Mouse (Mus musculus) frontal cortex, adult 2 months (tissue): Measurements from ENCODE around the gene Grap. TPM values are rescaled to one million over a fixed set of nuclear protein-coding genes. Genes with fewer than 3 reads are reported as not detected.
A peak's percentile ranks its signal among the peaks of the same experiment; 100 is the strongest.

Source experiments
- DNase-seq, 2 experiments: peaks; one replicate each; pipeline ENCODE4 v3.0.0; 2022; ENCODE audit warnings: low spot score in 1 of 2; ENCODE audit errors: extremely low spot score in 1 of 2
- polyA plus RNA-seq: library from polyadenylated mRNA; depleted of rRNA; stranded (reverse); fragments of >200 nt; gene quantifications from 2 replicates; pipeline ENCODE4 v1.2.3, GENCODE M21; 2012

The Grap gene
- polyA plus RNA-seq, 1 experiment, result 7.2 TPM

GRCm38 (mm10) chr11:61656148-61656850 lies 3.2 kb downstream of the Grap start:
- DNase-seq, result no peak

- DNase-seq, result no peak
Measured at GRCm38 (mm10) chr11:61657432-61657831, 4.4 kb downstream of the Grap start.

DNA sequence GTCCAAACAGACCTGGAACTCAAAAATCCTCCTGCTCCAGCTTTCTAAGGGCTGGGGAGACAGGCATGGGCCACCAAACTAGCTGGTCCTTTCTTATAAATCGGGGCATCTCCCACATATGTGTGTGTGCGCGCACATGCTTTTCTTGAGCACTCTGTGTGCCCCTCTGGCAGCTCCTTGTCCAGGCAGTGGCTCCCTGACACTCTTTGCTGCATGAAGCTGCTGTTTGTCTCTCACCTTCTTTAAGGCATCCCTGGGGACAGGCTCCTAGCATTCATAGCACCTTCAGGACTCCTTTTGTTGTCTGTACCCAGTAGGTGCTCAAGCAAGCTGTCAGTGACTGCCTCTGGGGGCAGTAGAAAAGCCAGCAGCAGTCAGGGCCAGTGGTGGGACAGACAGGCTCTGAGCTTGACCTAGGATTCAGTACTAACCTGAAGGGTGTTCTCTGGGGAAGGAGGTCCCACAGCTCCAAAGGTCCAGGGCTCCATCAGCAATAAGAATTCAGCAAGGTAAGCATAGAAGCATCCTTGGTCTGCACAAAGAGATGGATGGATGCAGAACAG lies 5.4 kb downstream of the Grap start:
- no peak for DNase-seq

DNA sequence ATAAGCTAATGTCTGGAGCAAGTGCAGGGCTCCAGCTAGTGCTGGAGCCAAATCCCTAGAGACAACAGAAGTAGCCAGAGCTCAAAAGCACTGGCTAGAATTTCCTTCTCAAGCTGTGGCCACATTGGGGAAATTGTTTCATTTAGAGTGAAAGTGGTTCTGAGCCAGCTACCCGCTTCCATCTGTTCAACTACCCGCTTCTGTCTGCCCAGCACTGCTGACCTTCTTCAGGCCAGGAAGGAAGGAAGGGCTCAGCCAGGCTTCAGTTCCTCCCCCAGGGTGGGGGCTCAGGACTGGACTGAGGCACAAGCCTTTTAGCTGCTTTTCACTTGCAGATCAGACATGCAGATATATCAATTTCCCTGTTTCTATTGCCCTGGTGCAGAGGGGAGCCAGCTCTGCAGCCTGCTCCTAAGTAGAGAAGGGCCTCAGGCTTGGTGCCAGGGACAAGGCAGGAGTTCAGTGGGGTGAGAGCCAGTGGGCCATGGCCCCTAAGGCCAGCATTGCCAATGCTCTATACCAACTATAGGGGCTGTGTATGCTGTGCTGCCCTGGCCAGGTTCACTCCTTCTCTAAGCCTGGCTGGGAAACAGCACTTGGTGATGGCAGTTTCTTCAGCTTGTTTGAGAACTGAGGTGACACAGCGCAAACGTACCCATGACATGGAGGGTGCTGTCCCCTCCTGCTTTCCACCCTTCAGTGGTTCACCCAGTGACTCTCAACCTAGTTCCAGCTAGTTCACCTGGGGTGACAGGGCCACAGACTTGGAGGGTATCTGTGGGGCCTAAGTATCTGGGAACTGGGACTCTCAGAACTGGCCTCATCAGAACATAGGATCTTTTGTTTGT lies 6.2 kb downstream of the Grap start:
- DNase-seq, result peak in 1 of 2 experiments; percentile 26

DNA sequence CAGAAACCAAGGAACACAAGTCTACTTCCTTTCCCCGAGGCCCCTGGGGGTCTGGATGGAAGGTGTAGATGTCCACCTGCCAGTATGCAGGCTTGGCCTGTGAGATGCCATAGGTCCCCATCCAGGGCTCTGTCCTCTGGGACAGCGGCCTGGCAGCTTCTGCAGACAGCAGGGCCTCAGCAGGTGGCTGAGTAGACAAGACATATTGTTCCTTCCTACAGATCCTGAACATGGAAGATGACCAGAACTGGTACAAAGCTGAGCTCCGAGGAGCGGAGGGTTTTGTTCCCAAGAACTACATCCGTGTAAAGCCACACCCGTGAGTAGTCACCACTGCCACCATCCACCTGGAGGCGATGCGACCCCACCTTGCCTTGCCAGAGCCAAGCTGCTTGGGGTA lies 6.9 kb downstream of the Grap start:
- DNase-seq, result no peak

DNA sequence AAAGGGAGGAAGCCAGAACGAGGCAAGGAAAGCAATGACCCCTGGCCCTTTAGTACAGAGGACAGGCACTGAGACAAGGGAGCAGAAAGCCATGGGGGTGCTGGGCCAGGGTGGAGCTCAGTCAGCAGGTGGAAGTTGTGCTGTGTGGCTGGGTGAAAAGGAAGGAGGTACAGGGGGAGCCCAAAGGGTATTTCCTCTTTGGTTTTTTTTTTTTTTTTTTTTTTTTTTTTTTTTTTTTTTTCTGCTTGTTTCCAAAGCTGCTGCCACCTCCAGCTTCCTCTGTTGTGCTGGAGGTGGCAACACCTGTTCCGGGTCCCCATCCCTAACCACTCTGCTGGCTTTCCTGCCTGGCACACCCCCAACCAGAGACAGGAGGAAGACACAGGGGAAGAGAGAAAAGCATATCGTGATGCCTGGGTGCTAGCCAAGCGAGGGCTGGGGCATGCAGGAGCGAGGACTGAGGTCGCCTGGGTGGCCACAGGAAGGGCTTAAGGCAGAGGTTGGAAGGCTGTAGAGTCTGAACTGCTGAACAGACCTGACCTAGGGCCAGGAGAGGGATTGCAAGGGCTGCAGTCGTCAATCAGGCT lies 7.8 kb downstream of the Grap start:
- no peak for DNase-seq

DNA sequence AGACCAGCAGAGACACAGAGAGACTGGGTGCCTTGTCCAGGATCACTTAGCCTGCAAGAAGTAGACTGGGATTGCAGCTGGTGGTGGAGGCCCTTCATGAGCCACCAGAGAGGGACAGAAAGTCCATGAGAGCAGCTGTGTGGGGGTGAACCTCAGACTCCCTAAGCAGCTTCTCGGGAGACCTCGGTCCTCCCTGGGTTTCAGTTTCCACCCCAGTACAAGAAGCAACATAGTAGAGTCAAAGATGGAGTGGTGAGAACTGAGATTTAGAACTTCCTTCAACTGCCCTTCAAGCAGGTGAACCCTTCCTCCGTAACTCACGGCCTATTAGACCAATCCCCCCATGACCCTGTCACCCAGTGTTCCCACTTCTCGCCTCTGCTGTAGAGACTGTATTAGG lies 9.1 kb downstream of the Grap start:
- no peak for DNase-seq

- DNase-seq, result no peak
Measured at GRCm38 (mm10) chr11:61665401-61665800, 12.3 kb downstream of the Grap start.

DNA sequence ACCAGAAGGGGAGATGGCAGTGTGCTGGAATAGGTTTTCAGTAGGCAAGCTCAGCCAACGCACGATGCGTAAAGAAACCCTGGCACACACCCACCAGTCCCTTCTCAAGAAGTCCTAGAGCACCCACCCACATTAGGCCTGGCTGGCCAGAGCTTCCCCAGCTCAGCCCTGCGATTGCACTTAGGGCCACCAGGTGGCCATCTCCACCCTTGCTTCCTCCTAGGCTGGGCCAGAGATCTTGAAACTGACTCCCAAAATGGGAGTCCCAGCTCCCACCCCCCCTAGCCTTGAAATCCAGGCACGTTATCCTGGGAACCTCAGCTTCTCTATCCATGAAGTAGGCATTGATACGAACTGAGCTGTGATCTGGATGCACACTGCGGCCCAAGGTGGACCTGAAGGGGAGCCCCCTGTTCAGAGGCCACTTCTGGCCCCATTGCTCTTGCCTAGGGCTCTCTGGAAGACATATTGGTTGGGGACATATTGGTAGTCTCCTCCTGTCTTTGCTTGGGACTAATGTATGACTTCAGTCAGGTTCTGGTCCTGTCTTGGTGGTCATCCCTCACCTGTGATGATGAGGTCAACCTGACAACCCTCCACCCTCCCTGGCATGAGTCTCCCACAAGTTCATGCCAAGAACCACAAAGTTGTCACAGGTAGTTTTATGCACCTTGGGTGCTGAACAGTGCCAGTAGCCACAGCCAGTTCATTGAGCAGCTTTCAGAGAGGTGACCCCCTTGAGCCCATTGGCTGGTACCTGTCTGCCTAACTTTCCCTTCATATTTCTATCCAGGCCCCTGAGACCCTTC lies 13.1 kb downstream of the Grap start:
- peak; percentile 20 to 70 for DNase-seq

DNA sequence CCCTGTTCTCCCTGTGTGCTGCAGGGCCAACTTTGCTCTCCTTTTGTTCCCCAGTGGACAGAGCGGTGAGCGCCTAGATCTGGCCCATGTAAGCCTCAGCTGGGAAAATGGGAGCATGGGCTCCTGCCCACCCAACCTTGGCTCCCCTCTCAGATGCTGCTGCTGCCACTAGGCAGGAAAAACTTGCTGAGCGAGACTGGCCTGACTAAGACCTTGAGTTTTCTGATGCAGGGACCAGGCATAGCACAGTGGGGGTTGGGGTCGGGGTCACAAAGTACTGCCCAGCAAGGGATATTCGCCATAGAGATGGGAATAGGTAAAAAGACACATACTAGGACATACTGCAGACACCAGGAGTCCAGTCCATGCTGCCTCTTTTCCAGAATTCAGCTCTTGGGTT lies 14.2 kb downstream of the Grap start:
- no peak for DNase-seq

- DNase-seq, result no peak
Measured at GRCm38 (mm10) chr11:61667782-61668181, 14.7 kb downstream of the Grap start.

- no peak for DNase-seq
Measured at GRCm38 (mm10) chr11:61669492-61670490, 16.7 kb downstream of the Grap start.

DNA sequence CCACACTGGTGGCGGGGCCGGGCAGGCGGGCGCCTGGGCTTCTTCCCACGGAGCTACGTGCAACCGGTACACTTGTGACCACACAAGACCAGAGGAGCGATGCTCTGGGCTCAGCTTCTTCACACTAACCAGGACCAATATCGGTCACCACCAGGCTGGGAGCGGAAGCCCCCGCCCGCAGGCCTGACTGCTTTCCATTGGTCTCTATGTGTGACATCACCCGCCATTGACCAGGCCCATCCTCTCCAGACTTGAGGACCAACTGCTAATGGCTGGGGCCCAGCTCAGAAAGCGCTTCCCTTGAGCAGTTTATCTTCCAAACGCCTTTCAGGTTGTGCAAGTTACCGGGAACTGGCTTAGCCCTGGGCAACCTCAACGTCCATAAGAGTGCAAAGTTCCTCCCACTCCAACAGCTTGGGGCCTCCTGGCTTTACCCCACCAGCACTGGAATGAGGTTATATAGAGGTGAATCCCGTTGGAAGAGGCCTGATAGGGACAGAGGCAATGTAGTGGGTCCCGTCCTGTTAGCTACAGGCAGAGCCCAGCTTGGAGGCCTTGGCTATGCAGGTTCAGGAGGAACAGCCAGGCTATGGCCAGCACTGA lies 18.8 kb downstream of the Grap start:
- no peak for DNase-seq

DNA sequence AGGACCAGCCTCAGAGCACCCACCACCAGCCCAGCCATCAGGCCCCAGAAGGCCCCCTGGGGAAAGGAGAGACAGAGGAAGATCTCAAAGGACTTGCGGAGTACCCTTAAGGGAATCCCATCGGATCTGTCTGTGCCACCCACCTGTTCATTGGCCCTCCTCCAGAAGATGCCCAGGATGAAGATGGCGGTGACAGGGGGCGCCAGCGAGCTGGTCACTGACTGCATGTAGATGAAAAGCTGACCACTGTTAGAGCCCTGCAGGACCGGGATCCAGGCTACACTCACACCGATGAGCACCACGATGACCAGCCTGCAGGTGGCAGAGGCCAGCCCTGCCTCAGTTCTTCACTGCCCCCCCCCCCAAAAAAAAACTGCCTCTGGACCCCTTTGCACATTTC lies 20.6 kb downstream of the Grap start:
- DNase-seq, result peak in 1 of 2 experiments; percentile 41

GRCm38 (mm10) chr11:61674151-61674838 lies 21.2 kb downstream of the Grap start:
- no peak for DNase-seq

GRCm38 (mm10) chr11:61674839-61675159 lies 21.7 kb downstream of the Grap start:
- no peak for DNase-seq

- no peak for DNase-seq
Measured at GRCm38 (mm10) chr11:61675332-61675731, 22.3 kb downstream of the Grap start.

- DNase-seq, result no peak
Measured at GRCm38 (mm10) chr11:61676216-61676854, 23.3 kb downstream of the Grap start.
